Mouse (Mus musculus) activated CD4-positive, CD25-positive, alpha-beta regulatory T cell (primary cell): Measurements from ENCODE around the gene Gm3696. TPM values are rescaled to one million over a fixed set of nuclear protein-coding genes. Genes with fewer than 3 reads are reported as not detected.

Experiments
- polyA plus RNA-seq, 2 experiments: library from polyadenylated mRNA; unstranded; fragments of 100-300 nt; shearing (Covaris generic); gene quantifications; one replicate each; pipeline ENCODE4 v1.2.1; 2017

The Gm3696 gene
- polyA plus RNA-seq = 1 to 10 TPM; 1.8 to 2.4 TPM

DNA sequence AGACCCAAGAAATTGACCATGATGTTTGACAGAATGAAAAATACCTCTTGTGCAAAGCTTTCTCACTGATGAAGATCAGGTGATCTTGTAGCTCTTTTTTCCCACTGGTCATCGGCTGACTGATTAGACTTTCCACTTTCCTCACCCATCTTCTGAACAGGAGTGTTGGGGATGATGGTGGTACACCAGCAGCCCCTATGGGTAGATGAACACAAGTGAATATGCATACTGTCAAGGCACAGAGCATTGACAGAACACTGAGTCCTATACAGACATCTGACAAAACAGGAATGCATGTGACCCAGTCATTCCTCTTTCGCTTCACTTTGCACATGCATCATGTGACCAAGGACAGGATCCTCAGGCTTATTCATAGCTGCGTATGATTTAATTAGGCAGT, at the start of gene Gm3696:
Gene Gm3696 (minus strand): TSS at position 101 of the 400 bp plus-strand sequence.

GRCm38 (mm10) chr14:7125312-7125711, 24.9 kb upstream of the Gm3696 start, which contains the start of gene Gm6676:
TSS of gene Gm6676 (minus strand) at chr14:7125412.

DNA sequence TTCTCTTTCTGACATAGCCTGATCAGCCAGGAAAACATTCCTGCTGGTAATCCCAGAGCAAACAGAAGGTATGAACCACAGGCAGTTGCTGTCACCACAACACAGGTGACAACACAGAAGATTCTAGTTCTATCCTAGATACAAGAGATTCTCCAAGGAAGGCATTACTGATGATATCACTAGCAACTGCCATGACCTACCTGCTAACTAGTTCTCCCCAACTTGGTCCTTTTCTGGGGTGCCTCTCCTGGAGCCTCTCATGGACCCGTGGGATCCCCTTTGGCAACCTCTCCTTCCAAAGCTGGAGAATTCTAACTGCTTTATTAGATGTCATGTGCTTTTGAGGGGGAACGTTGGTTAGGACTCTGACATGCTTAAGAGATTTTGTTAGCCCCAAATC, 55.6 kb downstream of the Gm3696 start, which contains the start of gene Gm3685:
Gene Gm3685 (minus strand): TSS at position 101 of the 400 bp plus-strand sequence.

Other genes starting within 250 kb of the Gm3696 start
- gene Gm3667, start 210.7 kb downstream of the Gm3696 start, polyA plus RNA-seq = 1 to 10 TPM; 1.9 to 2.7 TPM
- not detected for gene Gm6356, start 126.8 kb downstream of the Gm3696 start, polyA plus RNA-seq
- gene Gm10406, start 73.2 kb downstream of the Gm3696 start, polyA plus RNA-seq = 1 to 10 TPM in 1 of 2 experiments, under 1 TPM in 1; 0.47 to 1.2 TPM
- gene Gm3685, start 55.7 kb downstream of the Gm3696 start, polyA plus RNA-seq = not detected
- not detected for gene Gm6676, start 24.8 kb upstream of the Gm3696 start, polyA plus RNA-seq
- 1 to 10 TPM; 3.6 to 3.7 TPM for gene Gm3512, start 73.9 kb upstream of the Gm3696 start, polyA plus RNA-seq
- gene Gm16434, start 93.9 kb upstream of the Gm3696 start, polyA plus RNA-seq = not detected
- gene Gm3727, start 164.1 kb upstream of the Gm3696 start, polyA plus RNA-seq = not detected
- gene Gm3739, start 214.4 kb upstream of the Gm3696 start, polyA plus RNA-seq = 1 to 10 TPM; 6.0 to 6.3 TPM
- gene Gm5797, start 231.8 kb upstream of the Gm3696 start, polyA plus RNA-seq = not detected